ENCODE assay signal across 27 mouse cellular contexts in genomic region chr11:81187851-81188250, GRCm38 (mm10).
"Had no signal": no experiment of that assay in that cellular context is flagged by ENCODE, and none has a peak within 500 bp of the region (broad histone marks: within the 10 kb centered on the region; RNA-seq: fewer than 3 reads in every experiment).

No protein-coding gene starts in this region.

- H3K36me3 ChIP-seq: heart, embryonic 13.5 days; heart, embryonic 15.5 days; hindbrain, embryonic 13.5 days; hindbrain, embryonic 15.5 days; kidney, embryonic 15.5 days; limb, embryonic 13.5 days; limb, embryonic 15.5 days; liver, embryonic 12.5 days had no signal

- H3K9ac ChIP-seq: heart, embryonic 13.5 days; heart, embryonic 15.5 days; hindbrain, embryonic 13.5 days; hindbrain, embryonic 15.5 days; kidney, embryonic 15.5 days; limb, embryonic 13.5 days; limb, embryonic 15.5 days; liver, embryonic 12.5 days; liver, embryonic 14.5 days had no signal

- DNase-seq: gastrocnemius, postnatal 14 days; gastrocnemius, postnatal 36 days; heart, adult 11 months; heart, adult 2 months; heart, postnatal 14 days; heart, postnatal 36 days; kidney, adult 11 months; kidney, adult 2 months; kidney, adult 9 months; kidney, postnatal 14 days; kidney, postnatal 36 days; layer of hippocampus, adult 9-11 months; layer of hippocampus, postnatal 36 days; left cerebral cortex, postnatal 4 days had no signal

- H3K27me3 ChIP-seq: heart, embryonic 13.5 days; heart, embryonic 15.5 days; hindbrain, embryonic 13.5 days; hindbrain, embryonic 15.5 days; kidney, embryonic 15.5 days; limb, embryonic 13.5 days; limb, embryonic 15.5 days; liver, embryonic 12.5 days had no signal

- H3K4me2 ChIP-seq: heart, embryonic 11.5 days; heart, embryonic 13.5 days; heart, embryonic 15.5 days; hindbrain, embryonic 13.5 days; hindbrain, embryonic 15.5 days; kidney, embryonic 15.5 days; limb, embryonic 13.5 days; limb, embryonic 15.5 days; liver, embryonic 12.5 days had no signal

- H3K9me3 ChIP-seq: heart, embryonic 13.5 days; heart, embryonic 15.5 days; hindbrain, embryonic 13.5 days; hindbrain, embryonic 15.5 days; kidney, embryonic 15.5 days; limb, embryonic 13.5 days; liver, embryonic 12.5 days had no signal

- H3K27ac ChIP-seq: heart, adult 2 months; heart, embryonic 13.5 days; heart, embryonic 15.5 days; hindbrain, embryonic 13.5 days; hindbrain, embryonic 15.5 days; hindbrain, postnatal 0 days; kidney, embryonic 15.5 days; kidney, postnatal 0 days; limb, embryonic 13.5 days; limb, embryonic 15.5 days; liver, embryonic 12.5 days; liver, embryonic 14.5 days had no signal

- H3K4me1 ChIP-seq: heart, embryonic 13.5 days; heart, embryonic 15.5 days; hindbrain, embryonic 13.5 days; limb, embryonic 13.5 days; limb, embryonic 15.5 days; liver, embryonic 12.5 days had no signal

- H3K4me3 ChIP-seq: heart, adult 2 months; heart, embryonic 13.5 days; heart, embryonic 15.5 days; hindbrain, embryonic 13.5 days; hindbrain, embryonic 15.5 days; kidney, embryonic 15.5 days; limb, embryonic 13.5 days; limb, embryonic 15.5 days; liver, embryonic 12.5 days had no signal

- ATAC-seq: hindbrain, postnatal 0 days; intestine, embryonic 16.5 days; liver, embryonic 12.5 days had no signal
